Mouse (Mus musculus): Measurements from ENCODE around the gene Camkv. TPM values are rescaled to one million over a fixed set of nuclear protein-coding genes. Genes with fewer than 3 reads are reported as not detected.

Gene Camkv
- 18.9 and 19.9 TPM in 2 replicates for polyA plus RNA-seq (2015; fragmentation: Nextera tagmentation; extraction: Ambion mirVana)

DNA sequence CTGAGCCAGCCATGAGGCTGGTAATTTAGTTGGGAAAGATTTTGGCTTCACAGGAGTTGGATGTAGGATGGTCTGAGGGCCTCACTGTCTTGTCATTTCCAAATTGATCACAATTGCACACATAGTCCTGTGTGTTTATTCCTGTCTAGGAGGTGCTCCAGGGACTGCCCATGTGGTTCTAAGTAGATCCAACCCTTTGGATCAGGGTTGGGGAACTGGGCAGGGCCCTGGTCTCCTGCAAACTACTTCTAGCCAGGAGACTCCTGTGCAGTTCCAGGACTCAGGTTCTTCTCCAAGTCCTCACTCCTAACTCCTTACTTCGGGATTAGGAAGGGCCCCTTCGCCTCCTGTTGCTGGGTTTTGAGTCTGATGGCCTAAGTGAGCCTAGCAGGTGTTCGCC lies at the start of gene Camkv:
Gene Camkv (plus strand): TSS at position 301 of the 400 bp plus-strand sequence.
- peak within 1 kb of the TSS; percentile 87 for H3K4me2 ChIP-seq (replicated peaks)
- no peaks in the 10 kb centered on the region for H3K36me3 ChIP-seq
- no peaks in the 10 kb centered on the region for H3K9me3 ChIP-seq
- H3K4me1 ChIP-seq (replicated peaks): peaks cover 29% of the 10 kb centered on the region
- H3K27me3 ChIP-seq: peaks cover 10% of the 10 kb centered on the region
- 11% methylated on average over 3 of the region's 3 CpGs for WGBS
- peak within 1 kb of the TSS; percentile 66 for H3K9ac ChIP-seq (replicated peaks)
- peak within 1 kb of the TSS; percentile 51 for H3K4me3 ChIP-seq (replicated peaks)
- ATAC-seq: no peak
- no peak within 1 kb of the TSS for H3K27ac ChIP-seq

DNA sequence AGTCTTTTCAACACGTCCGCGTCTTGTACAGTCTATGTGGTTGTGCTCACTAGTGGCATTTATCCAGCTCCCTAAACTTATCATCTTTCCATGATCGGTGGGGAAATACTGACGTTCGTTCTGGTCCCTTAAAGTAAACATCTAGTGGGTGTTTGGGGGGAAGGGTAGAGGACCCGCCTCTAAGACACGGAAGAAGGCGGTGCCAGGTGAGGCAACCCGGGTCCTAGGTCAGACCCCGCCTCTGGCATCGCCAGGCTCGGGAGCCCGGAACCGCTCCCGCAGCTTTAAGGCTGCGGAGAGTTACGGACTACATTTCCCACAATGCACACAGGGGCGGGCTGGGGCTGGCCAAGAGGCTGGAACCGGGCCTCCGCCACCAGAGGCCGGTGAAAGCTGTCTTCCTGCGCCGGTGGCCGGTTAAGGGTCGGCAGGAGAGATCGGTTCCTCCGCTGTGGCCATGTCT lies 47.6 kb upstream of the Camkv start, which contains the start of gene Mon1a:
Gene Mon1a (plus strand): TSS at position 348 of the 463 bp plus-strand sequence.
- peak; percentile 96 for ATAC-seq
- WGBS: under 1% methylated on average over 27 of the region's 28 CpGs
- H3K27me3 ChIP-seq: peaks cover 16% of the 10 kb centered on the region
- peaks cover 2% of the 10 kb centered on the region; the same call in 1 of the 2 replicates for H3K36me3 ChIP-seq
- peak within 1 kb of the TSS; percentile 71 for H3K4me3 ChIP-seq (replicated peaks)
- peak within 1 kb of the TSS; percentile 76 for H3K9ac ChIP-seq (replicated peaks)
- peaks cover 17% of the 10 kb centered on the region for H3K4me1 ChIP-seq (replicated peaks)
- H3K27ac ChIP-seq: peak within 1 kb of the TSS; percentile 62
- no peaks in the 10 kb centered on the region for H3K9me3 ChIP-seq
- peak within 1 kb of the TSS; percentile 79 for H3K4me2 ChIP-seq (replicated peaks)

DNA sequence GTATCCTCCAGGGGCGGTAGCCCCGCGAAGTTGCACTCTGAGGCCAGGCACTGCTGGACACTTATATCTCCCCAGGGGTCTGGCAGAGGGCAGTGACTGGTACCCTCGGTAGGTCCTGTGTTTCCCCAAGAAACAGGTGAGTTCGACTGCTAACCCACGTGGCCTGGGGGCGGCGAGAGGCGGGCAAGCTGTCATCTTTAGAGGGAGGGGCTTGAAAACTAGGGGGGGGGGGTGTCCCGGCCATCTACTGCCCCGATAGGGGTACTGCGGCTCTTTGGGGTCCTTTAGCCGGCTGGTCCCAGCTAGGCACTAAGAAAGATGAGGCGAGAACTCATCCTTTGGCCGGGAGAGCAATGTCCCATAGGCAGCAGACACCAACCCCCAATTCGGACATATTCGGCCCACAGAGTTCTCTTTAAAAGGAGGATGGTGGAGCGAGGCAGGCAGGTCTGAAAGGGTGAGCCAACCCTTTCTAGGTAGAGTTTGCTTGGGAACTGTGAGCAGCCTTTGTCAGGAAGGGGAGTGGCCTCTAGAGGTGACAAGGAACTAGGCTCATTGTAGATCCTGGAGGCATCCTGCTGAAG lies 47.1 kb upstream of the Camkv start:
- peaks cover 17% of the 10 kb centered on the region for H3K4me1 ChIP-seq (replicated peaks)
- no peaks in the 10 kb centered on the region for H3K9me3 ChIP-seq
- peak overlapping the region; percentile 79 for H3K4me2 ChIP-seq (replicated peaks)
- peaks cover 16% of the 10 kb centered on the region for H3K27me3 ChIP-seq
- H3K27ac ChIP-seq: peak overlapping the region; percentile 62
- peak overlapping the region; percentile 71 for H3K4me3 ChIP-seq (replicated peaks)
- peak overlapping the region; percentile 76 for H3K9ac ChIP-seq (replicated peaks)
- H3K36me3 ChIP-seq: peaks cover 2% of the 10 kb centered on the region; the same call in 1 of the 2 replicates
- WGBS: under 1% methylated on average over 18 of the region's 18 CpGs
- ATAC-seq: peak; percentile 91

DNA sequence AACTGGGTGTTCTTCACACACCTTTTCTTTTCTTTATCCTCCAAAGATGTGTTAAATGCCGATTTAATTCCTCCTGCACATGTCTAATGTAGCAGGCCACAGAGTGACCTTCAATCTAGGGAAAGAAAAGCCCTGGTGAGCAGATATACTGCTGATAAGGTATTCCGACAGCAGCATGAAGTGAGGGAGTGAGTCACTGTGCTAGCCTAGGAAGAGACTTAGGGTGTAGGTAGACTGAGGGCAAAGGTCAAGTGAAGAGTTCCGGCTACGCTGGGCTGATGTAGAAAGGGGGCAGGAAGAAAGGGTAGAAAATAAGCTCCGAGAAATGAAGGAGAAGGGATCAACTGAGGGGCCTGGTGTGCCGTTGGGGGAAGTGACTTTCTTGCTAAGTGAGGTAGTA lies 45.2 kb upstream of the Camkv start:
- Histone ChIP-seq H3K36me3 (peaks cover 2% of the 10 kb centered on the region; the same call in 1 of the 2 replicates), H3K9ac (replicated peaks) (no peak overlapping the region), H3K4me2 (replicated peaks) (no peak overlapping the region), H3K4me1 (replicated peaks) (peaks cover 17% of the 10 kb centered on the region), H3K27ac (no peak overlapping the region), H3K9me3 (no peaks in the 10 kb centered on the region), H3K27me3 (peaks cover 16% of the 10 kb centered on the region), H3K4me3 (replicated peaks) (no peak overlapping the region)
- no peak for ATAC-seq
- 95% methylated on average over 6 of the region's 6 CpGs for WGBS

DNA sequence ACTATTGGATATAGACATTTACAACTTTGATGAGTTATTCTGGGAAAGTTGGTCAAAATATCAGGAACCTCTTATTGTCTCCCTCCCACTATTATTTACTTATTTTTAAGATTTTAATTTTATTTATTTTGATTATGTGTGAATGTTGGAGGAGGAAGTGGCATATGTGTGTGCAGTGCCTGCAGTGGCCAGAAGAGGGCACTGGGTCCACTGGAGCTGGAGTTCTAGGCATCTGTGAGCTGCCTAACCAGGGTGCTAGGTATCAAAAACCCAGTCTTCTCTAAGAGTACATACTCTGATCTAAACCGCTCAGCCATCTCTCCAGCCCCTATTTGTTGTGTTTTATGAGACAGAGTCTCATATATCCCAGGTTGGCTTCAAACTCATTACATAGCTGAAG lies 44.5 kb upstream of the Camkv start:
- H3K9ac ChIP-seq (replicated peaks): no peak overlapping the region
- no peak overlapping the region for H3K27ac ChIP-seq
- peaks cover 6% of the 10 kb centered on the region; the same call in 1 of the 2 replicates for H3K36me3 ChIP-seq
- H3K4me2 ChIP-seq (replicated peaks): no peak overlapping the region
- H3K4me3 ChIP-seq (replicated peaks): no peak overlapping the region
- H3K27me3 ChIP-seq: peaks cover 12% of the 10 kb centered on the region
- ATAC-seq: no peak
- peaks cover 17% of the 10 kb centered on the region for H3K4me1 ChIP-seq (replicated peaks)
- H3K9me3 ChIP-seq: no peaks in the 10 kb centered on the region
- WGBS: 100% methylated on average over 1 of the region's 1 CpGs

DNA sequence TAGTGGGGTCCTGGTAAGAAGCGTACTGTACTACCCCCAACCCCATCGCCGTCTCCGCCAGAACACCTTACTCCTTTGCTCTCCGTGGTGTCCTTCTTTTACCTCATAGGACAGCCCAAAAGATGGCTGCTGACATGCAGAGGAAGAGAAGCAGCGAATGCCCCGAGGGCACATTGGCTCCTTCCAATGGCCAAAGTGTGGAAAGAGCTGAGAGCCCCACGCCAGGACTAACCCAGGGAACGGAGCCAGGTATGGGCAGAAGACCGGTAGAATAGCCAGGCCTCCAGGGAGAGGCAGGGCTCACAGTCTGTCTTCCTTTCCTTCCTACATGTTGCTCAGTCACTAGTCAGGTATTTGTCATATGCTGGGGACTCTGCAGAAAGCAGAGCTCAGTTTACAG lies 36.9 kb upstream of the Camkv start:
- Histone ChIP-seq H3K9ac (replicated peaks) (no peak overlapping the region), H3K27me3 (peaks cover 37% of the 10 kb centered on the region), H3K9me3 (no peaks in the 10 kb centered on the region), H3K4me1 (replicated peaks) (peaks cover 15% of the 10 kb centered on the region), H3K36me3 (peaks cover 49% of the 10 kb centered on the region), H3K27ac (no peak overlapping the region), H3K4me2 (replicated peaks) (no peak overlapping the region), H3K4me3 (replicated peaks) (no peak overlapping the region)
- WGBS: 88% methylated on average over 10 of the region's 10 CpGs
- no peak for ATAC-seq

DNA sequence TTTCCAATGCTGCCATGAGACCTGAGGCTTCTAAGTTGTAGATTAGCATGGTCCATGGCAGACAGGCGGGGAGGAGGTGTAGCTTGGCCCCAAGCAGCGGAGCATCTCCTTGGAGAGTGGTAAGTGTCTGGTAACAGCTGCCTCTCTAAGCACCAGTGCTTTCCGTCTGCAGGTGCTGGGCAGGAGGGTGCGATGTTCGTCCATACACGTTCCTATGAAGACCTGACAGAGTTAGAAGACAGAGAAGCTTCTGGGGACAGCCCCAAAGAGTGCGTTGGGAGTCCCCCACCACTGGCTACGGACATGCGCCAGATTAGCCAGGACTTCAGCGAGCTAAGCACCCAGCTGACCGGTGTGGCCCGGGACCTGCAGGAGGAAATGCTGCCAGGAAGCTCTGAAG lies 35.6 kb upstream of the Camkv start:
- Histone ChIP-seq H3K4me1 (replicated peaks) (peaks cover 15% of the 10 kb centered on the region), H3K4me3 (replicated peaks) (no peak overlapping the region), H3K36me3 (peaks cover 49% of the 10 kb centered on the region), H3K4me2 (replicated peaks) (no peak overlapping the region), H3K9me3 (no peaks in the 10 kb centered on the region), H3K27ac (no peak overlapping the region), H3K9ac (replicated peaks) (no peak overlapping the region; the same call in 1 of the 2 replicates), H3K27me3 (peaks cover 41% of the 10 kb centered on the region)
- no peak for ATAC-seq
- WGBS: 72% methylated on average over 12 of the region's 12 CpGs

DNA sequence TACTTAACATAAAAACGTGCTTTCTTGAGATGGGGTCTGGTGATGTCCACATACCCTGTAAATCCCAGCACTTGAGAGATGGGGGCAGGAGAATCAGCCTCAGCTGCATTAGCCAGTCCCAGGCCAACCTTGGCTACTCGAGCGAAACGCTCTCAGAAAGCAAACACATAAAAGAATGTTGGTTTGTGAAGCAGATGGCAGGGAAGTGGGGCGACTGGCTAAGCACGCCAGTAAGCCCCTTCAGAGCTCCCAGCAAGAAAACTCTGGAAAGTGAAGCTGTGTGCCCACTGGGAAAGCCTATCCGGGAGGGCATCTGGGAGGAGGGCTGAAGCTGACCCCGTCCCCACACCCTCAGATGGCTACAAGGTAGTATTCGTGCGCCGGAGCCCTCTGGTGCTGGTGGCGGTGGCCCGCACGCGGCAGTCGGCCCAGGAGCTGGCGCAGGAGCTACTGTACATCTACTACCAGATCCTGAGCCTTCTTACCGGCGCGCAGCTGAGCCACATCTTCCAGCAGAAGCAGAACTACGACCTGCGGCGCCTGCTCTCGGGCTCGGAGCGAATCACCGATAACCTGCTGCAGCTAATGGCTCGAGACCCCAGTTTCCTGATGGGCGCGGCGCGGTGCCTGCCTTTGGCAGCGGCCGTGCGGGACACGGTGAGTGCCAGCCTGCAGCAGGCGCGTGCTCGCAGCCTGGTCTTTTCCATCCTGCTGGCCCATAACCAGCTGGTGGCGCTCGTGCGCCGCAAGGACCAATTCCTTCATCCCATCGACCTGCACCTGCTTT lies 34.4 kb upstream of the Camkv start:
- H3K4me2 ChIP-seq (replicated peaks): peak overlapping the region; percentile 65
- H3K36me3 ChIP-seq: peaks cover 46% of the 10 kb centered on the region
- H3K27me3 ChIP-seq: peaks cover 45% of the 10 kb centered on the region
- peak overlapping the region; percentile 71 for H3K9ac ChIP-seq (replicated peaks)
- H3K27ac ChIP-seq: 0 out of 2 replicates have a peak overlapping the region, but pooled peaks have one; percentile 25
- H3K4me3 ChIP-seq (replicated peaks): peak overlapping the region; percentile 35
- ATAC-seq: peak; percentile 70
- peaks cover 15% of the 10 kb centered on the region for H3K4me1 ChIP-seq (replicated peaks)
- WGBS: 2% methylated on average over 44 of the region's 44 CpGs
- no peaks in the 10 kb centered on the region for H3K9me3 ChIP-seq

DNA sequence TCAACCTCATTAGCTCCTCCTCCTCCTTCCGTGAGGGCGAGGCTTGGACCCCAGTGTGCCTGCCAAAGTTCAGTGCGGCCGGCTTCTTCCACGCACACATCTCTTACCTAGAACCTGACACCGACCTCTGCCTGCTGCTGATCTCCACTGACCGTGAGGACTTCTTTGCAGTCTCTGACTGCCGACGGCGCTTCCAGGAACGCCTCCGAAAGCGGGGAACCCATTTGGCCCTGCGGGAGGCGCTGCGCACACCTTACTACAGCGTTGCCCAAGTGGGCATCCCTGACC lies 33.9 kb upstream of the Camkv start:
- Histone ChIP-seq H3K27me3 (peaks cover 45% of the 10 kb centered on the region), H3K9me3 (no peaks in the 10 kb centered on the region), H3K4me3 (replicated peaks) (peak overlapping the region; percentile 35), H3K9ac (replicated peaks) (peak overlapping the region; percentile 71; the same call in 1 of the 2 replicates), H3K4me2 (replicated peaks) (peak overlapping the region; percentile 65), H3K4me1 (replicated peaks) (peaks cover 19% of the 10 kb centered on the region), H3K27ac (no peak overlapping the region), H3K36me3 (peaks cover 41% of the 10 kb centered on the region)
- peak; percentile 26; the same call in 1 of the 2 replicates for ATAC-seq
- WGBS: 7% methylated on average over 17 of the region's 17 CpGs

DNA sequence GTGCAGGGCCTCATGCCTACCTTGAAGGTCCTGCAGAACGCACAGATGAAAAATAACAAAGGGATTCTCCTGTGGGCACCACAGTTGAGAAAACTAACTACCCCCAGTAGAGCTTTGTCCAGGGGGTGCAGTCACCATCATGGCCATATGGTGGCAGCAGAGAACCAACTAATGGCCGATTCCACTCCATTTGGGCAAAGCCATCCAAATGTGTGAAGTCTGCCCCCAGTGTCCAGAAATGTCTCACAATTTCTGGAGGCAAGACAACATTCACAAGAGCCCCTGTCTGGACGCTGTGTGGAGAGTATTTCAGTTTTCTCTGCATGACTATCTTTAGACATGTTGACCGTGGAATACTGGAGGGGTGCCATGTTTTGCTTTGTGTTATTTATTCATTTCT lies 30.7 kb upstream of the Camkv start:
- Histone ChIP-seq H3K36me3 (peaks cover 21% of the 10 kb centered on the region), H3K4me2 (replicated peaks) (no peak overlapping the region), H3K4me3 (replicated peaks) (no peak overlapping the region), H3K9me3 (no peaks in the 10 kb centered on the region), H3K27ac (no peak overlapping the region), H3K9ac (replicated peaks) (no peak overlapping the region), H3K4me1 (replicated peaks) (peaks cover 40% of the 10 kb centered on the region), H3K27me3 (peaks cover 51% of the 10 kb centered on the region)
- ATAC-seq: peak; percentile 65
- 6% methylated on average over 4 of the region's 4 CpGs for WGBS

DNA sequence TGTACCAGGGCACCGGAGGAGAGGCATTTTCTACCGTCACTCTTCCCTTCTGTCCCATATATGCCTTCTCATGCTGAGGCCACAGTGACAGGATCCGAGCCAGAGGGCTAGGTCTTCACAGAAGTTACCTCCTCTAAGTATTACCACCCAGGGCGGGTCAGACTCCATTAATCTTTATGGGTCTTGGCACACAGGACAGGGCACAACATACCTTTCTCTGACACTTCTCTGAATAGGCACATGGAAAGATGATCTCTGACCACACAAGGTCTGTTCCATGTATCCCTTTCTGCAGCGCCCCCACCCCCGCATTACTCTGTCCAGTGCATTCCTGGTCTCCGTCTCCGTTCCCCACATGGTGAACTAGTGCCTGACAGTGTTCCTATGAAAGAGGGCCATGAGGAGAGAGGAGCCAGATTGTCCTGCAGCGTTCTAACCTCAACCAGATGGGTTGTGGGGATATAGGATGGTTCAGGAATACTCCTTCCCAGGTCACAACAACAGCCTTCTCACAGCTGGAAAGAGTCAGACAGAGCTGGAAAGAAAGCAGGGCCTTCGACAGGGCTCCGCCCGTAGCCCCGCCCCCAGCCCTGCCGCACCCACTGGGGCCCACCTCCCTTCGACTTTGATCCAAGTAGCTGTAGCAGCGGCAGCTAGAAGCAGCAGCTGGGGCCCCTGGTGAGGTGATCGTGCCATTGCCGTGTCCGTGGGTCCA lies 29.1 kb upstream of the Camkv start, which contains the start of gene Mst1r:
Gene Mst1r (plus strand): TSS at position 622 of the 715 bp plus-strand sequence.
- Histone ChIP-seq H3K4me1 (replicated peaks) (peaks cover 28% of the 10 kb centered on the region), H3K9me3 (no peaks in the 10 kb centered on the region), H3K4me3 (replicated peaks) (peak within 1 kb of the TSS; percentile 28), H3K27ac (no peak within 1 kb of the TSS), H3K27me3 (peaks cover 34% of the 10 kb centered on the region), H3K4me2 (replicated peaks) (peak within 1 kb of the TSS; percentile 54), H3K9ac (replicated peaks) (peak within 1 kb of the TSS; percentile 56), H3K36me3 (peaks cover 14% of the 10 kb centered on the region)
- ATAC-seq: peak; percentile 44; the same call in 1 of the 2 replicates
- WGBS: 23% methylated on average over 19 of the region's 19 CpGs

All from midbrain, embryonic 13.5 days (tissue).